Mouse (Mus musculus): Measurements from ENCODE around the gene Hsd17b13. TPM values are rescaled to one million over a fixed set of nuclear protein-coding genes. Genes with fewer than 3 reads are reported as not detected.

Hsd17b13 gene
- total RNA-seq, 2 experiments from 2014 or later, result not detected

GRCm38 (mm10) chr5:104003256-104003931 lies 26.2 kb upstream of the Hsd17b13 start:
- no peak overlapping the region for H3K27ac ChIP-seq
- no peak for TF ChIP-seq CTCF (conservative IDR thresholded peaks at IDR 0.05)
- no peak overlapping the region for H3K4me3 ChIP-seq
- no peak for DNase-seq (ENCODE audit: low spot score in 2 of 2)

- no peak overlapping the region for H3K4me3 ChIP-seq
- TF ChIP-seq CTCF (conservative IDR thresholded peaks at IDR 0.05), result no peak
- DNase-seq (ENCODE audit: low spot score in 2 of 2), result no peak
- H3K27ac ChIP-seq, result no peak overlapping the region
Observed at GRCm38 (mm10) chr5:104002549-104003255, 25.5 kb upstream of the Hsd17b13 start.

- peak; percentile 66 to 85 for DNase-seq (ENCODE audit: low spot score in 2 of 2)
- Histone ChIP-seq H3K27ac (0 out of 2 replicates have a peak overlapping the region, but pooled peaks have one; percentile 24), H3K4me3 (no peak overlapping the region)
- peak; percentile 98 for TF ChIP-seq CTCF (conservative IDR thresholded peaks at IDR 0.05)
Observed at GRCm38 (mm10) chr5:103999738-104000137, 22.5 kb upstream of the Hsd17b13 start.

GRCm38 (mm10) chr5:103998739-103999138 lies 21.5 kb upstream of the Hsd17b13 start:
- H3K4me3 ChIP-seq, result no peak overlapping the region
- TF ChIP-seq CTCF (conservative IDR thresholded peaks at IDR 0.05), result no peak
- no peak overlapping the region for H3K27ac ChIP-seq
- DNase-seq (ENCODE audit: low spot score in 2 of 2), result peak in 1 of 2 experiments; percentile 7

GRCm38 (mm10) chr5:103995181-103995580 lies 18.0 kb upstream of the Hsd17b13 start:
- H3K27ac ChIP-seq, result no peak overlapping the region
- peak in 1 of 2 experiments; percentile 41 for DNase-seq (ENCODE audit: low spot score in 2 of 2)
- H3K4me3 ChIP-seq, result no peak overlapping the region
- peak; percentile 83 for TF ChIP-seq CTCF (conservative IDR thresholded peaks at IDR 0.05)

GRCm38 (mm10) chr5:103994669-103995068 lies 17.5 kb upstream of the Hsd17b13 start:
- TF ChIP-seq CTCF (conservative IDR thresholded peaks at IDR 0.05), result no peak
- no peak for DNase-seq (ENCODE audit: low spot score in 2 of 2)
- H3K27ac ChIP-seq, result no peak overlapping the region
- no peak overlapping the region for H3K4me3 ChIP-seq

GRCm38 (mm10) chr5:103993601-103994000 lies 16.4 kb upstream of the Hsd17b13 start:
- H3K4me3 ChIP-seq, result no peak overlapping the region
- TF ChIP-seq CTCF (conservative IDR thresholded peaks at IDR 0.05), result peak; percentile 65
- no peak for DNase-seq (ENCODE audit: low spot score in 2 of 2)
- H3K27ac ChIP-seq, result no peak overlapping the region

GRCm38 (mm10) chr5:103992831-103993230 lies 15.6 kb upstream of the Hsd17b13 start:
- no peak for DNase-seq (ENCODE audit: low spot score in 2 of 2)
- Histone ChIP-seq H3K4me3 (no peak overlapping the region), H3K27ac (no peak overlapping the region)
- no peak for TF ChIP-seq CTCF (conservative IDR thresholded peaks at IDR 0.05)

- H3K27ac ChIP-seq, result no peak overlapping the region
- no peak overlapping the region for H3K4me3 ChIP-seq
- no peak for DNase-seq (ENCODE audit: low spot score in 2 of 2)
- TF ChIP-seq CTCF (conservative IDR thresholded peaks at IDR 0.05), result no peak
Observed at GRCm38 (mm10) chr5:103980705-103981560, 3.7 kb upstream of the Hsd17b13 start.

GRCm38 (mm10) chr5:103977907-103978570 lies 829 bp upstream of the Hsd17b13 start:
- H3K27ac ChIP-seq, result no peak overlapping the region
- no peak overlapping the region for H3K4me3 ChIP-seq
- no peak for TF ChIP-seq CTCF (conservative IDR thresholded peaks at IDR 0.05)
- DNase-seq (ENCODE audit: low spot score in 2 of 2), result no peak

- no peak for DNase-seq (ENCODE audit: low spot score in 2 of 2)
- H3K4me3 ChIP-seq, result no peak overlapping the region
- H3K27ac ChIP-seq, result no peak overlapping the region
- no peak for TF ChIP-seq CTCF (conservative IDR thresholded peaks at IDR 0.05)
Observed at GRCm38 (mm10) chr5:103975736-103976135, 1.5 kb downstream of the Hsd17b13 start.

GRCm38 (mm10) chr5:103972801-103973200 lies 4.4 kb downstream of the Hsd17b13 start:
- no peak for TF ChIP-seq CTCF (conservative IDR thresholded peaks at IDR 0.05)
- no peak for DNase-seq (ENCODE audit: low spot score in 2 of 2)
- Histone ChIP-seq H3K27ac (no peak overlapping the region), H3K4me3 (no peak overlapping the region)
